Mouse (Mus musculus) ES-E14 (cell line): Measurements from ENCODE around the gene Ddx39.

Source experiments
- HCFC1 ChIP-seq: IDR thresholded peaks from 2 replicates; pipeline ENCODE4 v1.6.1; 2012; ENCODE audit warnings: low read length, inconsistent platforms, borderline replicate concordance; ENCODE audit not compliant: insufficient read depth
- MAFK ChIP-seq: IDR thresholded peaks from 2 replicates; pipeline ENCODE4 v1.6.1; 2014; ENCODE audit warnings: mild to moderate bottlenecking, low read depth, low read length, inconsistent platforms; ENCODE audit not compliant: insufficient read depth
- ZC3H11A ChIP-seq: IDR thresholded peaks from 2 replicates; pipeline ENCODE4 v1.6.1; 2012; ENCODE audit warnings: low read depth, mild to moderate bottlenecking, inconsistent platforms, low read length, borderline replicate concordance
- ZNF384 ChIP-seq: IDR thresholded peaks from 2 replicates; pipeline ENCODE4 v1.6.1; 2012; ENCODE audit warnings: low read depth, low read length, inconsistent platforms

DNA sequence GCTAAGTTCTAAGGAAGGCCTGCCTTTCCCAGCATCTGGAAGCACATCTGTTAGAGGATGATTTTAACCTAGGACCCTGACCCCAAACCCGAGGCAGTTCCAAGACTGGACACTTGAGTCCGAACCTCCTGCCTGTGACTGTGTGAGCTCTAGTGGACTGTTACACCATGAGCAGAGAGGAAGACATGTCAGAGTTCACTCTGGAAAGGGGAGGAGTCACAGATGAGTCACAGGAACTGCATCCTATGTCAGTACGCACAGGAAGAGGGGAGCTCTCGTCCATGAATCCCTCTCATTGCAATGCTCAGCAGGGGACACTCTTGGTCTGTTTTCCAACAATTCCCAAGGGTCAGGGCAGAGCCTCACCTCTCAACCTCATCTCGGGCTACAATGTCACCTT, 42.0 kb upstream of the Ddx39 start:
- no peak for TF ChIP-seq HCFC1
- TF ChIP-seq MAFK, result no peak
- TF ChIP-seq ZNF384, result no peak
- TF ChIP-seq ZC3H11A, result no peak
